Mouse (Mus musculus): ENCODE results near the gene Cfap221. TPM values are rescaled to one million over a fixed set of nuclear protein-coding genes. Genes with fewer than 3 reads are reported as not detected.

Gene Cfap221
- polyA plus RNA-seq, 1 experiment = not detected

- H3K36me3 ChIP-seq (ENCODE audit: control insufficient read depth) = no peaks in the 10 kb centered on the region
- H3K4me3 ChIP-seq (replicated peaks) = no peak overlapping the region
- no peak for TF ChIP-seq TAL1 (IDR thresholded peaks at IDR 0.05; ENCODE audit: low read length)
- TF ChIP-seq GATA1 (IDR thresholded peaks at IDR 0.05; ENCODE audit: low read length) = no peak
- no peaks in the 10 kb centered on the region for H3K27me3 ChIP-seq (ENCODE audit: control insufficient read depth)
- no peaks in the 10 kb centered on the region for H3K4me1 ChIP-seq (ENCODE audit: control insufficient read depth)
- H3K9me3 ChIP-seq (ENCODE audit: control insufficient read depth, low read length) = no peaks in the 10 kb centered on the region
Measured at GRCm38 (mm10) chr1:119965804-119966514, 31.1 kb downstream of the Cfap221 start.

GRCm38 (mm10) chr1:119959920-119960319 is 37.1 kb downstream of the Cfap221 start:
- TF ChIP-seq GATA1 (IDR thresholded peaks at IDR 0.05; ENCODE audit: low read length) (no peak), TAL1 (IDR thresholded peaks at IDR 0.05; ENCODE audit: low read length) (no peak)
- H3K27me3 ChIP-seq (ENCODE audit: control insufficient read depth) = no peaks in the 10 kb centered on the region

GRCm38 (mm10) chr1:119959464-119959863 is 37.6 kb downstream of the Cfap221 start:
- H3K36me3 ChIP-seq (ENCODE audit: control insufficient read depth) = no peaks in the 10 kb centered on the region
- H3K4me1 ChIP-seq (ENCODE audit: control insufficient read depth) = no peaks in the 10 kb centered on the region
- TF ChIP-seq GATA1 (IDR thresholded peaks at IDR 0.05; ENCODE audit: low read length) = no peak
- no peak for TF ChIP-seq TAL1 (IDR thresholded peaks at IDR 0.05; ENCODE audit: low read length)
- no peaks in the 10 kb centered on the region for H3K9me3 ChIP-seq (ENCODE audit: control insufficient read depth, low read length)
- no peaks in the 10 kb centered on the region for H3K27me3 ChIP-seq (ENCODE audit: control insufficient read depth)
- H3K4me3 ChIP-seq (replicated peaks) = no peak overlapping the region

More at GRCm38 (mm10) chr1:119959920-119960319, 37.1 kb downstream of the Cfap221 start:
- no peaks in the 10 kb centered on the region for H3K9me3 ChIP-seq (ENCODE audit: control insufficient read depth, low read length)
- no peaks in the 10 kb centered on the region for H3K36me3 ChIP-seq (ENCODE audit: control insufficient read depth)
- no peaks in the 10 kb centered on the region for H3K4me1 ChIP-seq (ENCODE audit: control insufficient read depth)
- H3K4me3 ChIP-seq (replicated peaks) = no peak overlapping the region

GRCm38 (mm10) chr1:119957716-119958222 is 39.3 kb downstream of the Cfap221 start:
- no peak overlapping the region for H3K4me3 ChIP-seq (replicated peaks)
- no peaks in the 10 kb centered on the region for H3K27me3 ChIP-seq (ENCODE audit: control insufficient read depth)
- no peaks in the 10 kb centered on the region for H3K4me1 ChIP-seq (ENCODE audit: control insufficient read depth)
- H3K9me3 ChIP-seq (ENCODE audit: control insufficient read depth, low read length) = no peaks in the 10 kb centered on the region
- no peaks in the 10 kb centered on the region for H3K36me3 ChIP-seq (ENCODE audit: control insufficient read depth)
- TF ChIP-seq TAL1 (IDR thresholded peaks at IDR 0.05; ENCODE audit: low read length) = no peak
- TF ChIP-seq GATA1 (IDR thresholded peaks at IDR 0.05; ENCODE audit: low read length) = no peak

GRCm38 (mm10) chr1:119954680-119955079 is 42.4 kb downstream of the Cfap221 start:
- no peaks in the 10 kb centered on the region for H3K27me3 ChIP-seq (ENCODE audit: control insufficient read depth)
- H3K36me3 ChIP-seq (ENCODE audit: control insufficient read depth) = no peaks in the 10 kb centered on the region
- no peaks in the 10 kb centered on the region for H3K9me3 ChIP-seq (ENCODE audit: control insufficient read depth, low read length)
- TF ChIP-seq TAL1 (IDR thresholded peaks at IDR 0.05; ENCODE audit: low read length) (no peak), GATA1 (IDR thresholded peaks at IDR 0.05; ENCODE audit: low read length) (no peak)
- no peaks in the 10 kb centered on the region for H3K4me1 ChIP-seq (ENCODE audit: control insufficient read depth)
- H3K4me3 ChIP-seq (replicated peaks) = no peak overlapping the region

- Histone ChIP-seq H3K4me1 (ENCODE audit: control insufficient read depth) (no peaks in the 10 kb centered on the region), H3K27me3 (ENCODE audit: control insufficient read depth) (no peaks in the 10 kb centered on the region), H3K36me3 (ENCODE audit: control insufficient read depth) (no peaks in the 10 kb centered on the region), H3K9me3 (ENCODE audit: control insufficient read depth, low read length) (no peaks in the 10 kb centered on the region), H3K4me3 (replicated peaks) (no peak overlapping the region)
- TF ChIP-seq GATA1 (IDR thresholded peaks at IDR 0.05; ENCODE audit: low read length) = no peak
Measured at GRCm38 (mm10) chr1:119953456-119953855, 43.6 kb downstream of the Cfap221 start.

GRCm38 (mm10) chr1:119950086-119950485 is 46.9 kb downstream of the Cfap221 start:
- no peaks in the 10 kb centered on the region for H3K4me1 ChIP-seq (ENCODE audit: control insufficient read depth)
- H3K4me3 ChIP-seq (replicated peaks) = no peak overlapping the region
- TF ChIP-seq TAL1 (IDR thresholded peaks at IDR 0.05; ENCODE audit: low read length) = no peak
- no peaks in the 10 kb centered on the region for H3K27me3 ChIP-seq (ENCODE audit: control insufficient read depth)
- no peaks in the 10 kb centered on the region for H3K36me3 ChIP-seq (ENCODE audit: control insufficient read depth)
- no peaks in the 10 kb centered on the region; the same call in 1 of the 2 replicates for H3K9me3 ChIP-seq (ENCODE audit: control insufficient read depth, low read length)

DNA sequence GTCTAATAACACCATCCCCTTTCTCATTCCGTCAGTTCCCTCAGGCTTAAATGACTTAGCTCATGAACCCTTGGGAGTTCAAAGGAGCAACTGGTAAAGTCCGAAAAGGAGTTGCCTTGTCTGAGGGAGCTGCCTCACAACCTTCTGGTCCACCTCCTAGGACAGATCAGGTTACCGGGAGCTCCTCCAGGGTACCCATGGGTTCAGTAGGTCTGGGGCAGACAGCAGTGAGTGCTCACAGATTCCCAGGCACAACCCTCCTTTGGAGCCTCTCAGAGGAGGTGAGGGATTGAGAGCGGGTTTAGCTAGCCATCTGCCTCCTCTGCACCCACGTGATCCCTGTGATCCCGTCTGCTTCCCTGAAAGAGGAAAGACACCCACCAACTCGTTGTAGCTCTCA is 60.2 kb downstream of the Cfap221 start:
- no peaks in the 10 kb centered on the region for H3K4me1 ChIP-seq (ENCODE audit: control insufficient read depth)
- H3K27me3 ChIP-seq (ENCODE audit: control insufficient read depth) = no peaks in the 10 kb centered on the region
- no peak overlapping the region for H3K4me3 ChIP-seq (replicated peaks)
- no peak for TF ChIP-seq GATA1 (IDR thresholded peaks at IDR 0.05; ENCODE audit: low read length)
- no peak for TF ChIP-seq TAL1 (IDR thresholded peaks at IDR 0.05; ENCODE audit: low read length)
- no peaks in the 10 kb centered on the region for H3K36me3 ChIP-seq (ENCODE audit: control insufficient read depth)
- no peaks in the 10 kb centered on the region for H3K9me3 ChIP-seq (ENCODE audit: control insufficient read depth, low read length)

GRCm38 (mm10) chr1:119931421-119932150 is 65.4 kb downstream of the Cfap221 start:
- Histone ChIP-seq H3K36me3 (ENCODE audit: control insufficient read depth) (no peaks in the 10 kb centered on the region), H3K4me1 (ENCODE audit: control insufficient read depth) (no peaks in the 10 kb centered on the region), H3K9me3 (ENCODE audit: control insufficient read depth, low read length) (no peaks in the 10 kb centered on the region), H3K4me3 (replicated peaks) (no peak overlapping the region), H3K27me3 (ENCODE audit: control insufficient read depth) (no peaks in the 10 kb centered on the region)
- TF ChIP-seq GATA1 (IDR thresholded peaks at IDR 0.05; ENCODE audit: low read length) (no peak), TAL1 (IDR thresholded peaks at IDR 0.05; ENCODE audit: low read length) (no peak)

Data from erythroblast, embryonic 14.5 days (primary cell).